Mouse (Mus musculus): ENCODE data around the gene Gm11596.
"Not testable (repeated sequence)": the region's sequence is repeated elsewhere in the genome, so short reads cannot be mapped to it uniquely, and the experiment has no call there.

- not testable (repeated sequence) for TF ChIP-seq CTCF (IDR thresholded peaks at IDR 0.05; ENCODE audit: insufficient read depth, low read length); POLR2A (IDR thresholded peaks at IDR 0.05; ENCODE audit: borderline replicate concordance, extremely low read depth, low read depth, low read length)
These were observed 16.5 kb upstream of the Gm11596 start, which contains the start of gene Krtap4-13 for GRCm38 (mm10) chr11:99809792-99810191.
